Mouse (Mus musculus) kidney, postnatal 36 days (tissue): ENCODE data around the gene D430041D05Rik.

Experiments used
- DNase-seq, 2 experiments: peaks; one replicate each; pipeline ENCODE4 v3.0.0; 2021 to 2022; ENCODE audit warnings: mixed read lengths in 2 of 2

D430041D05Rik gene

GRCm38 (mm10) chr2:104410963-104411545, at the start of gene D430041D05Rik:
Gene D430041D05Rik (minus strand): TSS chr2:104411013.
- DNase-seq, result no peak

GRCm38 (mm10) chr2:104460021-104460420, 49.2 kb upstream of the D430041D05Rik start:
- DNase-seq, result no peak

GRCm38 (mm10) chr2:104458569-104459332, 47.9 kb upstream of the D430041D05Rik start:
- no peak for DNase-seq

- no peak for DNase-seq
These were observed 46.3 kb upstream of the D430041D05Rik start for GRCm38 (mm10) chr2:104457106-104457505.

DNA sequence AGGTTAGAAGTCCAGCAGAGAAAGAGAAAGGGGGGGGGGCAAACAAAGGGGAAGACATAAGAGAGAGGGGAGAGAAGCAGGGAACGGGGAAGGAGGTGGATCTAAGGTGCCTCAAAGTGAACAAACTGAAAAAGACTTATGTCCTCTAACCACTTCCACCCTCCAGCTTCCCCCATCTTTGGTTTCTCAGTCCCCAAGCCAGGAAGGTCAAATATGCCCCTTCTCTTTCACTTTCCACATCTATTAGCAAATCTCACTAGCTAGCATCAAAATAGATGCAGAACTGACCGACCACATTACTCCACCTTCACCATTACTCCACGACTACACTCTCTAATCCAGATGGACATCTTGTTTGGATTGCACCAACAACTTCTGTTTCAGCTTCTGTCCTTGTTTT, 39.9 kb upstream of the D430041D05Rik start:
- DNase-seq, result peak in 1 of 2 experiments; percentile 19

DNA sequence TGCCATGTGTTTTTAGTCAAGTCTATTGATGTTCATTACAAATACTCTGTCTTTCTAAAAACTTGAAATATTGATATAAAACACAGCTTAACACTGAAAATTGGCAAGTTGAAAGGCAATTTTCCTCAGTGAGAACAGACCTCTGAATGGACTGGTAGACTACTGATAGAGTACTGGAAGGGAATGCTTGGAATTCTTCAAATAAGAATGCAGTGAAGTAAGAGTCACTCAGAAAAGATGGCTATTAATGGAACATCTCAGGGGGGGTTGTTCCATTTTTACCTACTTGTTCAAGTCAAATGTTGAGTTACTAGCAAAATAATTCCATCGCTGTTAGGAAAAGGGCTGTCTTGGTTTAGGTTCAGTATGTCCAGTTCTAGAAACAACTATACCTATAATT, 38.4 kb upstream of the D430041D05Rik start:
- DNase-seq, result no peak

- DNase-seq, result no peak
These were observed 37.4 kb upstream of the D430041D05Rik start for GRCm38 (mm10) chr2:104448201-104448600.

DNA sequence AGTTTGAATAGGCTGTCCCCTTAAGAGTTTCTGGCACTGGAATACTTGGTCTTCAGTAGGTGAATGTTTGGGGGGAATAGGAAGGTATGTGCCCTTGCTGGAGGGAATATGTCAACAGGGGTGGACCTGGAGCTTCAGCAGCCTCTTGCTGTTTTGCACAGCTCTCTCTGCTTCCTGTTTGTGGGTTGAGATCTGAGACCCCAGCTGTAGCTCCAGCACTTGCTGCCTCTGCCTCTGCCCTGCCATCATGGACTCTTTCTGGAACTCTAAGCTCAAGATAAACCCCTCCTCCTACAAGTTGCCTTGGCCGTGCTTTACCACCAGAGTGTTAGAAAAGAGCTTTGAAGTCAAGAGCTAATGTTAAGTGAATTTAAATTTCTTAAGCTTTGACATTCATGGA, 35.2 kb upstream of the D430041D05Rik start:
- DNase-seq, result no peak

DNA sequence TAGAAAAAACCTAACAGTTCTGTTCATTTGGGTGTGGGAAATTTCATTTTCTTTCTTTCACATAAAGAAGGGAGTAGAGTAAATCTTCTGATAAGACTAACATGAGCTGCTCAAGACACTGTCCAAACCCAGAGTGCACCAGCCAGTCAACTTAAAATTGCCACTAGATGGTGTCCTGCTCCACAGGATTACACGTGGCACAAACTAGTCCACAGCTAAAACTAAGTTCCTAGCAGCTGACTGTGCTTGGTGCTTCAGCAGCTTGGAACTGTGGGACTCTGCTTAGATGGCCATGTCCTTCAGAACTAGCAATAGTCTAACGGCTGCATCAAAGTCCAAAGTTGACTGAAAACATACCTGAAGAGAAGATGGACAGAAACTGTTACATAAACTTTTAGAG, 34.0 kb upstream of the D430041D05Rik start:
- peak; percentile 76 to 86 for DNase-seq

DNA sequence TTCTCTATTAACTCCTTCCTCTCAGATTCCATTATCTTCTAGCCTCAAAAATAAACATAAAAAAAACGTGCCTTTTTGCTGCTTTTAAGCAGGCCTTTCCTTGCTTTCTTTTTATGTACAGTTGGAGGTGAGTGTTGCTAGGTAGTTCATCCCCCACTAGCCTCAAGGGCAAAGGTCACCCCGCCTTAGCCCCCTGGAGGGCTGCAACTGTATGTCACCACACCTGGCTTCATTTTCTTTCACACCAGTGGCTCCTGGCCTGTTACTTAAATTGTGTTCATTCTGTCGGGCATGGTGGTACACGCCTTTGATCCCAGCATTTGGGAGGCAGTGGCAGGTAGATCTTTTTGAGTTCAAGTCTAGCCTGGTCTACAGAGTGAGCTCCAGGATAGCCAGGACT, 31.5 kb upstream of the D430041D05Rik start:
- no peak for DNase-seq

GRCm38 (mm10) chr2:104436226-104436625, 25.4 kb upstream of the D430041D05Rik start:
- no peak for DNase-seq

GRCm38 (mm10) chr2:104431067-104431466, 20.3 kb upstream of the D430041D05Rik start:
- DNase-seq, result no peak

DNA sequence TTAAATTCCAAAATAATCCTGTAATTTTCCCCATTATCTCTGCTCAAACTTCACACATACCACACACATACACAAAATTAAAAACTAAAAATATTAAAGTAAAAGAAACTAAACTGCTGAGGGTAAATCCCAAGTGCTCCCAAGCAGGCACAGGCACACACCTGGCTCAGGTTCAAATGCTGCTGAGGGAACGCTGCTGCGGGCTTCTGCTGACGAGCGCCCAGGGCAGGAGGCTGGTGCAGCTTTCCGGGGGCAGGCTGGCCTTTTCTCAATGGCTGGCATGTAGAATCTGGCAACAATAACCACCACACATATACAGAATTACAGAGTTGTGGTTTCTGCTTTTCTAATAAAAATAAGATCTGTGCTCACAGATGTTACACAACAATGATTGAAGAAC, 19.8 kb upstream of the D430041D05Rik start:
- no peak for DNase-seq

GRCm38 (mm10) chr2:104426112-104426511, 15.3 kb upstream of the D430041D05Rik start:
- DNase-seq, result peak in 1 of 2 experiments; percentile 54

DNA sequence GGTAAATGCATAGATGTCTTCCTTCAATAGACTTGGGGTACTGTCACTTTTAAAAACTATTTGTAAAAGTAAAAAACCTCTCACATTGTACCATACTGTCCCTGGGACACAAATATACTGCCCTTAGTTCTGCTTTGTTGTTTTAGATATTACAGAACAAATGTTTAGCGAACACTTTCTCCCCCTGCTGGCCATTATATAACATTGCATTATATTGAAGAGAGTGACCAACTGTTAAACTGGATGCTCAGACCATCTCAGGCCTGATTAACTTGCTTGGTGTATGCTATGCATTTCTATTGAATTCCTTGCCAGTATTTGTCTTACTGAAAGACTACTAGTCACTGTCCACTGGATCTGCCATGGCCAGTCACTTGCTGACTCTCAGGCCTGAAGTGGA, 11.4 kb upstream of the D430041D05Rik start:
- DNase-seq, result peak in 1 of 2 experiments; percentile 24

DNA sequence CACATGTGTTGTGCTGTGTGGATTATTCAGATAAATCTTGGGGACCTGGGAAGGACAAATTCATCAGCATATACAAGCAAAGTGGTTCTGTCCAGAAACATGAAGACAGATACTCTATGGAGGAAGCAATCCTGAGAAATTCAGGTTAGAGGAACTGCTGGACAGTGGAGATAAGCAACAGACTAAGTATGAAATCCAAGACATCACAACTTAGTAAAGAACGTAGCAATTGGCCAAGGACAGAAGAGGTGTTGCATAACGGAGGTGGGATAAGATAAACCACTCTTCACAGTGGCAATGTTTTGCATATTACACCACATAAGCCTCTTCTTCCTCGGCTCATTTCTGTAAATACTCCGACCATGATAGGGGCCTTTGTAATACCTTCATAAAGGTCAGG, 10.0 kb upstream of the D430041D05Rik start:
- no peak for DNase-seq

DNA sequence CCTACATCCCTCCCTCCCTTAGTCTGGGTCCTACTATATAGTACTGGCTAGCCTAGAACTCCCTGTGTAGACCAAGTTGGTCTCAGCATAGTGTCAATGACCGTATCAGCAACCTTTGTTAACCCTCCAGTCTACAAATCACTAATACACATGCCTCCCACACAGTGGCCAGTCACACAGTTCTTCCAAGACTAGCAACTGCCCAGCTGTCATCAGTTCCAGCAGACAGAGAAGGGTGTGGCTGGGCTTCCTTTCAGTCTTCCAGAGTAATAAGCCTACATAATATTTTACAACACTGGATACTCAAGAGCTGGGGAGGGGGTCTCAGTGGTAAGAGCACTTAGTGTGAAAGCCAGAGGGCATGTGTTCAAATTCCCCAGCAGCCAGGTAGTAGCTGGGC, 9.2 kb upstream of the D430041D05Rik start:
- DNase-seq, result no peak

GRCm38 (mm10) chr2:104419411-104419810, 8.6 kb upstream of the D430041D05Rik start:
- no peak for DNase-seq

GRCm38 (mm10) chr2:104413011-104413410, 2.2 kb upstream of the D430041D05Rik start:
- DNase-seq, result no peak

- no peak for DNase-seq
These were observed 1.7 kb upstream of the D430041D05Rik start for GRCm38 (mm10) chr2:104412496-104412895.

DNA sequence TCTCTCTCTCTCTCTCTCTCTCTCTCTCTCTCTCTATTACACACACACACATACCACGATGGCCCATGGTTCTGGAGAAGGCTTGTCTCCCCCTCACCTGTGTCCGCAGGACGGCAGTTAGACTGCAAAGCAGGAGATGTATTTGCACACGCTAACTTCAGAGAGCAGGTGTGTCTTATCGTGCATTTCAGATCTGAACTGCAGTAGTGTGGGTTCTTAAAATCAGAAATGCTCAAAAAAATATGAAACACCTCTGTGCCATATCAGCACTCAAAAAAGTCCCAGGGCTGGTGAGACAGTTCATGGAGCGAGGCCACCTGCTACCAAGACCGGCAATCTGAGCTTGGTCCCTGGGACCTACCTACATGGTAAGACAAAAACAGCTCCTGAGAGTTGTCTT, 993 bp upstream of the D430041D05Rik start:
- no peak for DNase-seq

DNA sequence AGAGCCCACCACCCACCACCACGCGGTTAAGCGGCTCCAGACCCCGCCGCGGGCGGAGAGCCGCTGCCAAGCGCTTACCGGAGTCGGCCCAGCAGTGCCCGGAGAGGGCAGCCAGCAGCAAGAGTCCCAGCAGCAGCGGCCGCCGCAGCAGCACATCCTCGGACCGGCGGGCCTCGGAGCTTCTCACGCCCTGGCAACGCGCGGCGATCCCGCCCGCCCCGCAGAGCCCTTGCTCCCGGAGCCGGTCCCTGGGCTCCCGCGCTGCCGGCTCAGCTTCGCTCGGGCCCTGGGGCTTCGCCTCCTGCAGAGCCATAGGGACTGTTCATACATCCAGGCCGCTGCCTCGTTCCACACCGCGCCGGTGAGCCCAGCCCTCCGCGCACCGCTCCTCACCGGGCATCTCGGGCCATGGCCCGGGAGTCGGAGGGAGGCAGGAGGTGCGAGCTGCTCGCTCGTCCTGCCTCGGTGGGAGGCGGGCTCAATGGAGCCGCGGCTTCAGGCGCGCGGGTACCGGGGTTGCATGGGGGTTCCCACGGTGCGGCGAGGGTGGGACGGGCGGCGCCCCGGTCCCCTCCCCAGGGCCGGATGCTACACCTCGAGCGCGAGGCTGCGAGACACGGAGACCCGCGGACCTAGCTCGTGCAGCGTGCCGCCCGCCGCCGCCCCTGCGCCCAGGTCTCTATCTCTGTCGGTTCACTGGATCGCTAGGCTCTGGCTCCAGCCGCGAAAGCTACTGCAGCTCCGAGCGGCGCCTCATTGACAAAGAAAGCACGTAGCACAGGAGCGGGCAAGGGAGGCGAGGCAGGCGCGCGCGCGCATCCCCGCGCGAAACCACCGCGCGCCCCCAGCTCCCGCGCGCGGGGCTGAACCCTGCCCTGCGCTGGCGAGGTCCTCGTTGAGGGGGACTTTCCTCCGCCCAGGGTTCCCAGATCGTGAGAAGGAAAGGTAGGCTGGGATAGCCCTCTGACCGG, 677 bp downstream of the D430041D05Rik start:
- peak; percentile 4 to 40 for DNase-seq

DNA sequence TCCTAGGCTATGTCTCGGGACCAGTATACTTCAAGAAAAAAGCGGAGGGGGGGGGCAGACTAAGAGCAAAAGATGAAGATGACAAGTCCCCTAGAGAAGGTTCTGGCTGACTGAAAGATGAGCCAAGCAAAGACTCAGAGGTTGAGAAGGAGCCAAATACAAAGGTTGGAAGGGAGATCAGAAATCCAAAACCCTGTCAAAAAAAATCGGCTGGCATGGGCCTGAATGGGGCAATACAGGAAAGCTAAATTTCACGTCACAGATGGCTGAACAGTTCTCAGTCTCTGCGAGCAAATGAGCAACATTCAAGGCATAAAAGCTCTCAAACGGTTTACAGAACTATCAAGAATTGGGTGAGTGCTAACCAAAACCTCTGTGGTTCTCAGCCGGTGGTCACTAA, 2.5 kb downstream of the D430041D05Rik start:
- no peak for DNase-seq
